Mouse (Mus musculus): Measurements from ENCODE around the gene 4930519P11Rik.

DNA sequence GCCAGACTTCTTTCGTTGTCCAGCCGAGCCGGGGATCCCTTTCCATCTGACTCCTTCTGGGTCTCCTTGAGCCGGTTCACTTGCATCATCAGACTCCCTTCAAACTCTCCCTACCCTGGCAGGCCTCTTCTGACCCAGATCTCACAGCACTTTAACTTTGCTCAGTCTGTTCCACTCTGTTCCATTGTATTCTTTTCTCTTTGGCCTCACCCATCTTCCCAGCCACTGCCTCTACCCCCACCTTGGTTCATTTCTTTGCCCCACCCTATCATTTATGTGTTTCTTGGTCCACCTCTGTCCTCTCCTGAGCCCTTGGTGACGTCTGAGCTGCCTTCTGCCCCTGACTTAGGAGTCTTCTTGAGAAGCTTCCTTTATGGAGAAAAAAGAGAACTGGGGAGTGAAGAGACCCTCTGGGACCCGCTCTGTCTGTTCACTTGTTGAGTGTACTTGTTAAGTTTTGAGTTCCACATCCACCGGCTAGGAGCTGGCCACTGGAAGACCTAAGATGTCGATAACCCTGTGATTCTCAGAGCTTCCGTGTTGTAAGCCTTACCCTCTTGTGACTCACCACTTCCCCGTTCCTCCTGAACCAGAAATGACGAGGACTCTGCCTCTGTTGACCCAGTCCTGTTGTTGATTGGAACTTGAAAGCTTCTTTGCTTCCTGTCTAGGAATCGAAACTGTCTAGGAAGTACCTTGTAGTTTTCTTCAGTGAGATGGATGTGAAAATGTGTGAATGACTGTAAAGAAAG is 44.4 kb upstream of the 4930519P11Rik start:
- TF ChIP-seq CTCF (IDR thresholded peaks at IDR 0.05; ENCODE audit: low read depth, low read length) (no peak), GATA1 (IDR thresholded peaks at IDR 0.05; ENCODE audit: borderline replicate concordance, low read length) (no peak)
